Mouse (Mus musculus) B cell, adult (primary cell): ENCODE data around the gene Mis18bp1. TPM values are rescaled to one million over a fixed set of nuclear protein-coding genes. Genes with fewer than 3 reads are reported as not detected.

Experiments
- total RNA-seq: library from RNA; stranded (reverse); gene quantifications from 4 replicates; pipeline ENCODE4 v1.2.4, GENCODE M21; 2023; ENCODE audit not compliant: inconsistent age

Mis18bp1 gene
- total RNA-seq = 1.4 to 3.3 TPM (median 1.9 TPM) in 4 replicates

DNA sequence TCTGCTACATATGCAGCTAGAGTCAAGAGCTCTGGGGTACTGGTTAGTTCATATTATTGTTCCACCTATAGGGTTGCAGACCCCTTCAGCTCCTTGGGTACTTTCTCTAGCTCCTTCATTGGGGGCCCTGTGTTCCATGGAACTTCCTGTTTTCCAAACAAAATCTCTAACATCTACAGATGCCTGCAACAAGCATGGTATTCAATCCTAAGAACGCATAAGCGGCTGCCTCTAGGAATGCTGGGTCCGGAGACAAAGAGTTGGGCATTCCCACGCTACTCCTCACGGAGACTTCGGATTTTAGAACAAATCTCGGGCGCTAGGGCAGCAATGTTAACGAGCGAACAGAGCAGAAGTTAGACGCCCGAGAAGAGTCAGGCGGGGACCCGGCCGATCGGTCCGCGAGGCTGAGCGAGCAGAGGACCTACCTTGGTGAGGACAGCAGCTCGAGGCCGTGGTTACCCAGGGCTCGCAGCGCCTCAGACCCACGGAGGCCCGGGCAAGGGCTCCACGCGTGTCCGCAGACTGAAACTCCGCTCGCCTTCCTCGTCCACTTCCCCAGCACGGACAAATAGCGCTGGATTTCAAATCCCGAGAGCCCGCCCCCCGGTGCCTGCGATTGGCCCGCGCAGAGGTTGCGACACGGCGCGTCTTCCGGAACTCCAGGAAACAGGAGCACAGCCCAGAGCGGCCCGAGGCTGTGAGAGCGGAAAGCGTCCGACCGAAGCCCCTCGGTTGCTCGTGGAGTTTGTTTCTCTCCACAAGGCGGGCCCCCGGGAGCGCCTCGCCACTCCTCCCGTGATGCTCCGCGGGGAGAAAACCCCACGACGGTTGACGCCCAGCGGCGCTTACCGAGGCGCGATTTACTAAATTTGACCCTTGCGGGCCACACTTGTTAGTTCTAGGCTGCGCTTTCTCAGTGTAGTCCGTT lies at the start of gene Mis18bp1:
Mis18bp1 (minus strand) TSS at position 584 of the 931 bp plus-strand sequence.

Other genes starting within 250 kb of the Mis18bp1 start
- 20.9 to 23.7 TPM (median 22.1 TPM) in 4 replicates for gene Klhl28, start 207.1 kb downstream of the Mis18bp1 start, total RNA-seq
- gene Togaram1, start 206.8 kb downstream of the Mis18bp1 start, total RNA-seq = 61.6 to 77.1 TPM (median 65.4 TPM) in 4 replicates
- gene Prpf39, start 136.3 kb downstream of the Mis18bp1 start, total RNA-seq = 134 to 151 TPM (median 141 TPM) in 4 replicates
- gene Fkbp3, start 98.6 kb downstream of the Mis18bp1 start, total RNA-seq = 77.9 to 87.5 TPM (median 81.0 TPM) in 4 replicates
- gene Fancm, start 97.0 kb downstream of the Mis18bp1 start, total RNA-seq = 15.0 to 26.7 TPM (median 20.5 TPM) in 4 replicates
- gene Wdr20rt, start 52.9 kb upstream of the Mis18bp1 start, total RNA-seq = not detected in 4 replicates